Mouse (Mus musculus) cerebellum, adult 9-11 months (tissue): ENCODE data around the gene Hist1h2ac.

Source experiments
- DNase-seq: peaks from one replicate; pipeline ENCODE4 v3.0.0; 2022

The Hist1h2ac gene

GRCm38 (mm10) chr13:23699767-23700166 lies 16.0 kb upstream of the Hist1h2ac start:
- DNase-seq: no peak

- no peak for DNase-seq
These were observed 15.2 kb upstream of the Hist1h2ac start for GRCm38 (mm10) chr13:23698996-23699395.

- DNase-seq: peak; percentile 99
These were observed 14.5 kb upstream of the Hist1h2ac start, which contains the start of gene Hist1h4c for GRCm38 (mm10) chr13:23698300-23698693. Gene Hist1h4c (minus strand): TSS chr13:23698454.

GRCm38 (mm10) chr13:23697491-23698299 lies 13.9 kb upstream of the Hist1h2ac start:
- DNase-seq: peak; percentile 32

- peak; percentile 23 for DNase-seq
These were observed 12.3 kb upstream of the Hist1h2ac start for GRCm38 (mm10) chr13:23696061-23696474.

GRCm38 (mm10) chr13:23695514-23695913 lies 11.8 kb upstream of the Hist1h2ac start, which contains the start of gene Hist1h1t:
Gene Hist1h1t (plus strand): TSS chr13:23695814.
- no peak for DNase-seq

- DNase-seq: no peak
These were observed 11.2 kb upstream of the Hist1h2ac start for GRCm38 (mm10) chr13:23694956-23695355.

GRCm38 (mm10) chr13:23693856-23694440 lies 10.2 kb upstream of the Hist1h2ac start:
- DNase-seq: no peak

GRCm38 (mm10) chr13:23689459-23689858 lies 5.7 kb upstream of the Hist1h2ac start:
- no peak for DNase-seq

- DNase-seq: no peak
These were observed 5.2 kb upstream of the Hist1h2ac start for GRCm38 (mm10) chr13:23688956-23689355.

- no peak for DNase-seq
These were observed 4.2 kb upstream of the Hist1h2ac start for GRCm38 (mm10) chr13:23687907-23688306.

GRCm38 (mm10) chr13:23687181-23687580 lies 3.4 kb upstream of the Hist1h2ac start:
- DNase-seq: no peak

- DNase-seq: no peak
These were observed 2.2 kb upstream of the Hist1h2ac start for GRCm38 (mm10) chr13:23685966-23686365.

- no peak for DNase-seq
These were observed 1.5 kb upstream of the Hist1h2ac start for GRCm38 (mm10) chr13:23685121-23685861.

GRCm38 (mm10) chr13:23684295-23684945 lies 672 bp upstream of the Hist1h2ac start:
- peak; percentile 50 for DNase-seq

- DNase-seq: peak; percentile 20
These were observed 597 bp downstream of the Hist1h2ac start for GRCm38 (mm10) chr13:23682947-23683754.

- no peak for DNase-seq
These were observed 1.2 kb downstream of the Hist1h2ac start for GRCm38 (mm10) chr13:23682623-23682946.

- DNase-seq: no peak
These were observed 1.7 kb downstream of the Hist1h2ac start for GRCm38 (mm10) chr13:23681990-23682582.

- no peak for DNase-seq
These were observed 21.2 kb downstream of the Hist1h2ac start for GRCm38 (mm10) chr13:23662536-23662935.

GRCm38 (mm10) chr13:23659636-23660366 lies 23.9 kb downstream of the Hist1h2ac start:
- no peak for DNase-seq
